Mouse (Mus musculus) testis, adult 2 months (tissue): ENCODE data around the gene Prdx2.

Experiments used
- CTCF ChIP-seq: fragments of 200-500 bp; IDR thresholded peaks from 2 replicates; pipeline ENCODE4 v1.5.1; 2012; ENCODE audit warnings: low read depth, mild to moderate bottlenecking, inconsistent platforms, low read length, moderate library complexity; ENCODE audit not compliant: control insufficient read depth, insufficient read depth, insufficient replicate concordance
- POLR2A ChIP-seq: fragments of 200-500 bp; IDR thresholded peaks from 2 replicates; pipeline ENCODE4 v1.6.1; 2012; ENCODE audit warnings: low read depth, mild to moderate bottlenecking, inconsistent platforms, low read length, moderate library complexity; ENCODE audit not compliant: control insufficient read depth

DNA sequence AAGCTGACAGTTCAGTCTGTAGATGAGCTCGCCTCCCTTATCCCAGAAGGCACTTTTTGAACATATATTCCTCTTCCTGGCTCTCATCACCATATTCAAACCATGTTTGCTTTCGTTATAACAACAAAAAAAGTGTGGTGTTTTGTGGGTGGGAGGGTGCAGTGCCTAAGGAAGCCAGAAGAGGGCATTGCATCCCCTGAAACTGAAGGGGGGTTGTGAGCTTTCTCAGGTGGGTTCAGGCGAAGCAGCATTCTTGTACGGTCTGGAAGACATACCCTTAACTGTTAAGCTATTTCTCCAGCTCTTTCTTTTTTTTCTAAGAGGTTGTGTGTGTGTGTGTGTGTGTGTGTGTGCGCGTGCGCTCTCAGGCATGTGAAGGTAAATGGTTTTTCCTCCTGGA lies 6.0 kb downstream of the Prdx2 start:
- peak; percentile 57; the same call in 1 of the 2 replicates for TF ChIP-seq CTCF
- TF ChIP-seq POLR2A = no peak
